Mouse (Mus musculus) ES-Bruce4 (cell line): ENCODE data around the gene Lrif1.
"Not testable (repeated sequence)": the region's sequence is repeated elsewhere in the genome, so short reads cannot be mapped to it uniquely, and the experiment has no call there.

Experiments used
- CTCF ChIP-seq: IDR thresholded peaks from one replicate; pipeline ENCODE4 v1.8.1; 2011; ENCODE audit warnings: low read depth, low read length
- POLR2A ChIP-seq: IDR thresholded peaks from one replicate; pipeline ENCODE4 v1.8.1; 2011; ENCODE audit warnings: low read length; ENCODE audit not compliant: insufficient read depth

DNA sequence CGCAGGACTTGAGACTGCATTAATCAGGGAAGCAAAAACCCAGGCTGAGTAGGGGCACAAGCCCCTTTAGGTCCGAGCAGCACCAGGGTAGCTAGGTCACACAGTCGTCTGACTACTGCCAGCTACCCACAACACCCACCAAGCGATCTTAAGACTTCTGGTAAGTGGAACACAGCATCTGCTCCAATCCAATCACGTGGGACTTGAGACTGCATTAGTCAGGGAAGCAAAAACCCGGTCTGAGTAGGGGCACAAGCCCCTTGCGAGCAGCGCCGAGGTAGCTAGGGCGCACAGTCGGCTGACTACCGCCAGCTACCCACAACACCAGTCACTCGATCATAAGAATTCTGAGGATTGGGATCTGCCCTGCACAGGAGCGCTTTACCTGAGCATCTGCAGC is 12.0 kb upstream of the Lrif1 start:
- TF ChIP-seq CTCF, POLR2A: not testable (repeated sequence)
